Mouse (Mus musculus) testis, adult 2 months (tissue): Measurements from ENCODE around the gene Gm28053.

Experiments
- CTCF ChIP-seq: fragments of 200-500 bp; IDR thresholded peaks from 2 replicates; pipeline ENCODE4 v1.5.1; 2012; ENCODE audit warnings: low read depth, mild to moderate bottlenecking, inconsistent platforms, low read length, moderate library complexity; ENCODE audit not compliant: control insufficient read depth, insufficient read depth, insufficient replicate concordance
- POLR2A ChIP-seq: fragments of 200-500 bp; IDR thresholded peaks from 2 replicates; pipeline ENCODE4 v1.6.1; 2012; ENCODE audit warnings: low read depth, mild to moderate bottlenecking, inconsistent platforms, low read length, moderate library complexity; ENCODE audit not compliant: control insufficient read depth

GRCm38 (mm10) chr6:48697555-48697930 is 20.9 kb upstream of the Gm28053 start:
- TF ChIP-seq CTCF (no peak), POLR2A (no peak)
